Mouse (Mus musculus) layer of hippocampus, postnatal 10 days (tissue): Measurements from ENCODE around the gene Plgrkt. TPM values are rescaled to one million over a fixed set of nuclear protein-coding genes. Genes with fewer than 3 reads are reported as not detected.
A peak's percentile ranks its signal among the peaks of the same experiment; 100 is the strongest.
"Not testable (repeated sequence)": the region's sequence is repeated elsewhere in the genome, so short reads cannot be mapped to it uniquely, and the experiment has no call there.

Experiments used
- DNase-seq, 2 experiments: peaks; one replicate each; pipeline ENCODE4 v3.0.0; 2021; ENCODE audit warnings: low spot score in 2 of 2
- long read RNA-seq: library from polyadenylated mRNA; stranded (forward); transcript quantifications from one replicate; pipeline ENCODE4 v2.0.0, GENCODE M21; 2023
- total RNA-seq, 2 experiments: library from RNA; stranded (reverse); gene quantifications; 2 replicates each; pipeline ENCODE4 v1.2.3; 2021

The Plgrkt gene
- total RNA-seq: 10 to 100 TPM; 33.3 to 33.9 TPM
- long read RNA-seq, transcript Plgrkt-208 (6 exons, 1,020 nt): major isoform, 17 of 26 reads
- long read RNA-seq, partial matches to known transcripts: 1 of 26 reads
- long read RNA-seq, other reads (novel, unspliced or antisense): 8 of 26 reads

- peak; percentile 38 to 48 for DNase-seq
Observed at GRCm38 (mm10) chr19:29366969-29367622, at the start of gene Plgrkt, which contains the start of gene Cd274. Gene Plgrkt (minus strand): TSS chr19:29367390. Gene Cd274 (plus strand): TSS chr19:29367455.

GRCm38 (mm10) chr19:29416393-29416902 lies 49.3 kb upstream of the Plgrkt start:
- DNase-seq: no peak

GRCm38 (mm10) chr19:29414917-29415316 lies 47.7 kb upstream of the Plgrkt start:
- DNase-seq: not testable (repeated sequence)

GRCm38 (mm10) chr19:29414513-29414912 lies 47.3 kb upstream of the Plgrkt start:
- DNase-seq: no peak

GRCm38 (mm10) chr19:29412476-29413420 lies 45.6 kb upstream of the Plgrkt start:
- DNase-seq: peak; percentile 14 to 19

- no peak for DNase-seq
Observed at GRCm38 (mm10) chr19:29410619-29411018, 43.4 kb upstream of the Plgrkt start, which contains the start of gene Pdcd1lg2. Gene Pdcd1lg2 (plus strand): TSS chr19:29410919.

- DNase-seq: no peak
Observed at GRCm38 (mm10) chr19:29406042-29407017, 39.1 kb upstream of the Plgrkt start.

GRCm38 (mm10) chr19:29405388-29405787 lies 38.2 kb upstream of the Plgrkt start:
- DNase-seq: no peak

GRCm38 (mm10) chr19:29403251-29403650 lies 36.1 kb upstream of the Plgrkt start:
- DNase-seq: no peak

GRCm38 (mm10) chr19:29402621-29403020 lies 35.4 kb upstream of the Plgrkt start:
- no peak for DNase-seq

- DNase-seq: no peak
Observed at GRCm38 (mm10) chr19:29400466-29400865, 33.3 kb upstream of the Plgrkt start.

- DNase-seq: no peak
Observed at GRCm38 (mm10) chr19:29399786-29400185, 32.6 kb upstream of the Plgrkt start.

GRCm38 (mm10) chr19:29396353-29396752 lies 29.2 kb upstream of the Plgrkt start:
- DNase-seq: no peak

GRCm38 (mm10) chr19:29394721-29395120 lies 27.5 kb upstream of the Plgrkt start:
- no peak for DNase-seq

GRCm38 (mm10) chr19:29393333-29393732 lies 26.1 kb upstream of the Plgrkt start:
- DNase-seq: no peak

GRCm38 (mm10) chr19:29391279-29391678 lies 24.1 kb upstream of the Plgrkt start:
- DNase-seq: no peak

- DNase-seq: no peak
Observed at GRCm38 (mm10) chr19:29390483-29390882, 23.3 kb upstream of the Plgrkt start.

GRCm38 (mm10) chr19:29388818-29389217 lies 21.6 kb upstream of the Plgrkt start:
- DNase-seq: no peak

GRCm38 (mm10) chr19:29385822-29386221 lies 18.6 kb upstream of the Plgrkt start:
- DNase-seq: no peak

- DNase-seq: no peak
Observed at GRCm38 (mm10) chr19:29384994-29385393, 17.8 kb upstream of the Plgrkt start.
